Mouse (Mus musculus): ENCODE measurements around the gene Cdc42bpb. TPM values are rescaled to one million over a fixed set of nuclear protein-coding genes. Genes with fewer than 3 reads are reported as not detected.

Gene Cdc42bpb
- total and polyA plus RNA-seq, 3 experiments = 55.3 to 105 (median 58.5) TPM

DNA sequence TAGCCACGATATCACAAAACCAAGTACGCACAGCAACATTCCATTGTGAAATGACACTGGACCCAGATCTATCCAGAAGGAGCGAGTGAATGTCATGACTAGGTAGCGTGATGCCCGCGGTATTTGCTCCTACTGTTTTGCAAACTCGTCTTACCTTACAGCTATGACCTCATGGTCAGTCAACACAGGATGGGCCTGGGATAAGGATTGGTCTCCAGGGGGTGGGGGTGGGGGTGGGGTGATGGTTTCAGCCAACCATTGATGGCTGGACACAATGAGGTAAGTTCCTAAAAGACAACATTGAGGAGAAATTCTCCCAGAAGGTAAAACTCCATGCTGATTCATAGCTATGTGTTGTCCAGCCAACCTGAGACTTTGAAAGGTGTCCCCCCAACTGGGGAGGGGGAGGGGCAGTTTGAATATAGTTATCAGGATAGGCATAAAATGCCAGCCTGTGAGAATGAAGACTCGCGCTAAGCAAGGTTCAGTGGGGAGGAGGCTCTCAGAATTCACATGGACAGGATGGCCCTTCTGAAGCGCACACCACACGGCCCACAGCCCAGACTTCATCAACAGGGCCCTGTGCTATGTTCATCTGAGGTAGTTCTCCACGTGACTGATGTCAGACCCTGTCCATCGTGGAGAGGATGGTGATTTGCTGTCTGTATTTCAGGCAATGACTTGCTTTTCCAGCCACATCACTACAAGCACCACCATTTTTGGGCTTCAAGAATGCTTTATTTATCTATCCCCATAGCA is 8.5 kb upstream of the Cdc42bpb start:
- WGBS = 58% methylated on average over 13 of the region's 13 CpGs
- Histone ChIP-seq H3K4me3 (no peak overlapping the region), H3K27me3 (ENCODE audit: control insufficient read depth, insufficient read depth, low read length) (no peaks in the 10 kb centered on the region), H3K4me1 (ENCODE audit: control insufficient read depth, insufficient read depth, low read length) (peaks cover 7% of the 10 kb centered on the region), H3K9ac (ENCODE audit: low read depth, low read length) (no peak overlapping the region), H3K36me3 (ENCODE audit: control insufficient read depth, insufficient read depth, low read length) (no peaks in the 10 kb centered on the region), H3K27ac (peak overlapping the region; percentile 40), H3K79me2 (replicated peaks; ENCODE audit: control insufficient read depth, insufficient read depth, low read length) (no peaks in the 10 kb centered on the region)
- DNase-seq = no peak
- intact Hi-C loops (cut with DNase I) = no loop called here
- no peak for TF ChIP-seq CTCF (IDR thresholded peaks at IDR 0.05)
- TF ChIP-seq POLR2A (IDR thresholded peaks at IDR 0.05; ENCODE audit: insufficient read depth, low read depth, low read length) = no peak
- no peak for TF ChIP-seq EP300 (IDR thresholded peaks at IDR 0.05; ENCODE audit: insufficient read depth, low read depth, low read length)

DNA sequence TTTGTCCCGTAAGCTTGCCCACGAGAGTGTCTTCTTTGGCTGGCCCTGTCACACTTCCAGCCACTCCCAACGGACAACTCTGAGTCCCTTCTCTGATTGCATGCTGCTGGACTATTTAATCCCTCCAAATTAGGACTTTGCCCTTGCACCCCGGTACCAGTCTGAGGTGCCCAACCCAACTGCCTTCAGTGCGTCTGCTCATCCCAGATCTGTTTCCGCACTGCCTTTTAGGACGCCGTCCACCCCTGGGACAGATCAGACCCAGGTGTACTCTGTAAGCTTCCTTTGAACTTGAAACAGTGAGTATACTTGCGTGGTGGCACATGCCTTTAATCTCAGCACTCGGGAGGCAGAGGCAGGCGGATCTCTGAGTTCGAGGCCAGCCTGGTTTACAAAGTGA is 1.3 kb upstream of the Cdc42bpb start:
- 75% methylated on average over 12 of the region's 12 CpGs for WGBS
- intact Hi-C loops (cut with DNase I) = no loop called here
- Histone ChIP-seq H3K27ac (no peak overlapping the region; the same call in 1 of the 2 replicates), H3K9ac (ENCODE audit: low read depth, low read length) (no peak overlapping the region), H3K36me3 (ENCODE audit: control insufficient read depth, insufficient read depth, low read length) (no peaks in the 10 kb centered on the region; the same call in 1 of the 2 replicates), H3K4me3 (peak overlapping the region; percentile 88; the same call in 1 of the 2 replicates), H3K79me2 (replicated peaks; ENCODE audit: control insufficient read depth, insufficient read depth, low read length) (no peaks in the 10 kb centered on the region; the same call in 1 of the 2 replicates), H3K27me3 (ENCODE audit: control insufficient read depth, insufficient read depth, low read length) (no peaks in the 10 kb centered on the region), H3K4me1 (ENCODE audit: control insufficient read depth, insufficient read depth, low read length) (peaks cover 8% of the 10 kb centered on the region)
- no peak for TF ChIP-seq EP300 (IDR thresholded peaks at IDR 0.05; ENCODE audit: insufficient read depth, low read depth, low read length)
- no peak for TF ChIP-seq POLR2A (IDR thresholded peaks at IDR 0.05; ENCODE audit: insufficient read depth, low read depth, low read length)
- no peak for TF ChIP-seq CTCF (IDR thresholded peaks at IDR 0.05)
- DNase-seq = no peak

DNA sequence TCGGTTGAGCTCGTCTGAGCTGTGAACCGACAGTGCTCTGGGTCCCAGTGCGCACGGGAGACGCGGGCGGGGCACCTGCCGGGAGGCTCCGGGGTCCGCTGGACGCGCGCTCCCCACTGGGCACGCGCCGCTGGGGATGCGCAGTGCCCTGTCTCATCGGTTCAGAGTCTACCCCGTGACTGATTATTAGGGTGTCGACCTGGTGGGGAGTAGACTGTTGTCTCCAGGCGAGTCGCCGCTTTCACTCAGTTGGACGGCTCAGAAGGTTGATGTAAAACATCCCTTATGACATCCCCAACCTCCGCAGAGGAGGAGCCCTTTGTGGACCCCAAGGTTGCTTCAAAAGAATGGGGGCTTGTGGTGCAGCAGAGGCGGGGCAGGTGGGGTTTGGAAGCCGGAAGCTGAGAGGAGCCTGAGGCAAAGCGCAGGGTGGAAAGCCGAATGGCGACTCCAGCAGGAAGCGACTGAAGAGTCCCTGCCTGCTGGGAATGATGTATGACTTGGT is 520 bp upstream of the Cdc42bpb start:
- peak overlapping the region; percentile 88 for H3K4me3 ChIP-seq
- under 1% methylated on average over 32 of the region's 32 CpGs for WGBS
- H3K4me1 ChIP-seq (ENCODE audit: control insufficient read depth, insufficient read depth, low read length) = peaks cover 11% of the 10 kb centered on the region
- H3K9ac ChIP-seq (ENCODE audit: low read depth, low read length) = peak overlapping the region; percentile 74
- H3K27me3 ChIP-seq (ENCODE audit: control insufficient read depth, insufficient read depth, low read length) = no peaks in the 10 kb centered on the region
- peak overlapping the region; percentile 99 for H3K27ac ChIP-seq
- intact Hi-C loops (cut with DNase I) = loop anchor here (2.0 kb wide), 1 partner anchor 45 kb away; no protein-coding TSS in a partner anchor
- no peak for DNase-seq
- H3K79me2 ChIP-seq (replicated peaks; ENCODE audit: control insufficient read depth, insufficient read depth, low read length) = no peaks in the 10 kb centered on the region; the same call in none of the 2 replicates
- H3K36me3 ChIP-seq (ENCODE audit: control insufficient read depth, insufficient read depth, low read length) = no peaks in the 10 kb centered on the region; the same call in 1 of the 2 replicates
- TF ChIP-seq EP300 (IDR thresholded peaks at IDR 0.05; ENCODE audit: insufficient read depth, low read depth, low read length) (no peak), CTCF (IDR thresholded peaks at IDR 0.05) (no peak), POLR2A (IDR thresholded peaks at IDR 0.05; ENCODE audit: insufficient read depth, low read depth, low read length) (no peak)

- Histone ChIP-seq H3K36me3 (ENCODE audit: control insufficient read depth, insufficient read depth, low read length) (peaks cover under 1% of the 10 kb centered on the region; the same call in 1 of the 2 replicates), H3K27me3 (ENCODE audit: control insufficient read depth, insufficient read depth, low read length) (no peaks in the 10 kb centered on the region), H3K4me3 (peak overlapping the region; percentile 80), H3K9ac (ENCODE audit: low read depth, low read length) (peak overlapping the region; percentile 93), H3K4me1 (ENCODE audit: control insufficient read depth, insufficient read depth, low read length) (peaks cover 12% of the 10 kb centered on the region), H3K27ac (peak overlapping the region; percentile 99), H3K79me2 (replicated peaks; ENCODE audit: control insufficient read depth, insufficient read depth, low read length) (peaks cover under 1% of the 10 kb centered on the region)
- peak; percentile 81 to 82 for DNase-seq
- intact Hi-C loops (cut with DNase I) = loop anchor here (2.0 kb wide), 1 partner anchor 44 kb away; no protein-coding TSS in a partner anchor
- TF ChIP-seq CTCF (IDR thresholded peaks at IDR 0.05) = no peak
- TF ChIP-seq POLR2A (IDR thresholded peaks at IDR 0.05; ENCODE audit: insufficient read depth, low read depth, low read length) = peak; percentile 57
- peak; percentile 58; the same call in 1 of the 2 replicates for TF ChIP-seq EP300 (IDR thresholded peaks at IDR 0.05; ENCODE audit: insufficient read depth, low read depth, low read length)
- under 1% methylated on average over 46 of the region's 49 CpGs for WGBS
These were observed 639 bp downstream of the Cdc42bpb start for GRCm38 (mm10) chr12:111376826-111377331.

GRCm38 (mm10) chr12:111376053-111376452 is 1.5 kb downstream of the Cdc42bpb start:
- Histone ChIP-seq H3K27me3 (ENCODE audit: control insufficient read depth, insufficient read depth, low read length) (no peaks in the 10 kb centered on the region), H3K27ac (peak overlapping the region; percentile 99), H3K79me2 (replicated peaks; ENCODE audit: control insufficient read depth, insufficient read depth, low read length) (peaks cover 2% of the 10 kb centered on the region), H3K9ac (ENCODE audit: low read depth, low read length) (peak overlapping the region; percentile 67), H3K36me3 (ENCODE audit: control insufficient read depth, insufficient read depth, low read length) (peaks cover 2% of the 10 kb centered on the region; the same call in 1 of the 2 replicates), H3K4me1 (ENCODE audit: control insufficient read depth, insufficient read depth, low read length) (peaks cover 12% of the 10 kb centered on the region), H3K4me3 (peak overlapping the region; percentile 80)
- intact Hi-C loops (cut with DNase I) = loop anchor here (2.0 kb wide), 1 partner anchor 43 kb away; no protein-coding TSS in a partner anchor
- WGBS = 3% methylated on average over 6 of the region's 6 CpGs
- no peak for DNase-seq
- TF ChIP-seq POLR2A (IDR thresholded peaks at IDR 0.05; ENCODE audit: insufficient read depth, low read depth, low read length) = no peak
- no peak for TF ChIP-seq EP300 (IDR thresholded peaks at IDR 0.05; ENCODE audit: insufficient read depth, low read depth, low read length)
- TF ChIP-seq CTCF (IDR thresholded peaks at IDR 0.05) = no peak

Measured in heart, adult 2 months (tissue).